Mouse (Mus musculus): Measurements from ENCODE around the gene Oxtr.

DNA sequence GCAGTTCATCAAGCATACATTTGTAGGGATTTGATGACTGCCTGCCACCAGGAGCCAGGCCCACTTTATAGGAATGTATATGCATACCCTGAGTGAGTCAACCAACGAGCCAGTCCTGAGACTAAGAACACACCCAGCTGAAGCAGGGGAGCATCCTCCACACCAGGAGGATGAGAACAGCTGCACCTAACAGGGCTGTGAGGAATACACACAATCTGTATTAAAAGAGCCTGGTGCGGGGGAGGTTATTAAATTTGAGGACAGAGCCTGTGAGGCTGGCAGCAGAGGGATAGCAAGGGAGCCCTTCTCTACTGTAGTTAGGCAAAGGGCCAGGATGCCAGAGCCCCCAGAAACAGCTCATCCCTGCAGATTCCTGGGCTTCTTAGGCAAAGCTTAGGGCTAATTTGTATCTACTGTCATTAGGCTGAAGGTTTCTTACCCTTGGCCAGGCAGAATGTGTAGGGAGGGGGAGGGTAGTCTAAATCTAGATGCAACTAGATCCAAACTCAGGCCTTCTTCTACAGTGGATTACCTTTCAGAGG, 19.9 kb upstream of the Oxtr start:
- TF ChIP-seq CTCF (IDR thresholded peaks at IDR 0.05; ENCODE audit: low read depth) (no peak), EP300 (optimal IDR thresholded peaks at IDR 0.05) (no peak)
